Mouse (Mus musculus): ENCODE measurements at regions not wholly inside any gene's neighbourhood (a gene's known extent, or its start where the extent isn't known, plus 50 kb on each side); places are given as distances from the start of the nearest gene placed in this dataset.

GRCm38 (mm10) chr10:44820379-44820778 lies 246.6 kb upstream of the Prep start:
- Histone ChIP-seq H3K36me3 (ENCODE audit: control insufficient read depth, insufficient read depth) (no peaks in the 10 kb centered on the region), H3K4me3 (ENCODE audit: insufficient read depth, poor library complexity, severe bottlenecking) (no peak overlapping the region), H3K79me3 (ENCODE audit: low read depth) (no peaks in the 10 kb centered on the region), H3ac (ENCODE audit: control insufficient read depth, insufficient read length, low read depth) (no peak overlapping the region), H3K79me2 (ENCODE audit: control insufficient read depth, insufficient read depth) (no peaks in the 10 kb centered on the region), H3K27me3 (ENCODE audit: control insufficient read depth, insufficient read depth, insufficient read length) (no peaks in the 10 kb centered on the region)
- TF ChIP-seq MYOD1 (IDR thresholded peaks at IDR 0.05; ENCODE audit: control insufficient read depth, insufficient read length, low read depth) (no peak), MYOG (IDR thresholded peaks at IDR 0.05; ENCODE audit: control insufficient read depth, extremely low read depth, insufficient read length) (no peak), USF1 (IDR thresholded peaks at IDR 0.05; ENCODE audit: low read depth) (no peak), FOSL1 (IDR thresholded peaks at IDR 0.05; ENCODE audit: insufficient read depth, low read length, poor library complexity, severe bottlenecking) (no peak), CEBPB (IDR thresholded peaks at IDR 0.05; ENCODE audit: low read depth) (no peak)

GRCm38 (mm10) chr10:44819361-44819760 lies 247.6 kb upstream of the Prep start:
- no peak for TF ChIP-seq MAX (IDR thresholded peaks at IDR 0.05)
- no peak for TF ChIP-seq CEBPB (IDR thresholded peaks at IDR 0.05; ENCODE audit: low read depth)
- TF ChIP-seq FOSL1 (IDR thresholded peaks at IDR 0.05; ENCODE audit: insufficient read depth, low read length, poor library complexity, severe bottlenecking) = no peak
- TF ChIP-seq MYOD1 (IDR thresholded peaks at IDR 0.05; ENCODE audit: control insufficient read depth, insufficient read length, low read depth) = no peak
- TF ChIP-seq USF1 (IDR thresholded peaks at IDR 0.05; ENCODE audit: low read depth) = no peak
- TF ChIP-seq MYOG (IDR thresholded peaks at IDR 0.05; ENCODE audit: control insufficient read depth, extremely low read depth, insufficient read length) = no peak
- TF ChIP-seq CTCF (IDR thresholded peaks at IDR 0.05; ENCODE audit: control insufficient read depth, insufficient read depth, insufficient read length) = no peak
- no peak overlapping the region for H3K4me3 ChIP-seq (ENCODE audit: insufficient read depth, poor library complexity, severe bottlenecking)
- H3K36me3 ChIP-seq (ENCODE audit: control insufficient read depth, insufficient read depth) = no peaks in the 10 kb centered on the region
- no peaks in the 10 kb centered on the region for H3K79me2 ChIP-seq (ENCODE audit: control insufficient read depth, insufficient read depth)
- H3ac ChIP-seq (ENCODE audit: control insufficient read depth, insufficient read length, low read depth) = no peak overlapping the region
- no peaks in the 10 kb centered on the region for H3K79me3 ChIP-seq (ENCODE audit: low read depth)
- no peaks in the 10 kb centered on the region for H3K27me3 ChIP-seq (ENCODE audit: control insufficient read depth, insufficient read depth, insufficient read length)

- TF ChIP-seq MYOG (IDR thresholded peaks at IDR 0.05; ENCODE audit: control insufficient read depth, extremely low read depth, insufficient read length) (no peak), FOSL1 (IDR thresholded peaks at IDR 0.05; ENCODE audit: insufficient read depth, low read length, poor library complexity, severe bottlenecking) (peak; percentile 45), MAX (IDR thresholded peaks at IDR 0.05) (no peak), MYOD1 (IDR thresholded peaks at IDR 0.05; ENCODE audit: control insufficient read depth, insufficient read length, low read depth) (no peak)
- H3ac ChIP-seq (ENCODE audit: control insufficient read depth, insufficient read length, low read depth) = no peak overlapping the region
- no peaks in the 10 kb centered on the region for H3K79me3 ChIP-seq (ENCODE audit: low read depth)
- H3K36me3 ChIP-seq (ENCODE audit: control insufficient read depth, insufficient read depth) = no peaks in the 10 kb centered on the region
- no peak overlapping the region for H3K4me3 ChIP-seq (ENCODE audit: insufficient read depth, poor library complexity, severe bottlenecking)
- no peaks in the 10 kb centered on the region for H3K27me3 ChIP-seq (ENCODE audit: control insufficient read depth, insufficient read depth, insufficient read length)
- no peaks in the 10 kb centered on the region for H3K79me2 ChIP-seq (ENCODE audit: control insufficient read depth, insufficient read depth)
These were observed 248.4 kb upstream of the Prep start for GRCm38 (mm10) chr10:44818615-44819014.

- H3K4me3 ChIP-seq (ENCODE audit: insufficient read depth, poor library complexity, severe bottlenecking) = no peak overlapping the region
- no peaks in the 10 kb centered on the region for H3K79me3 ChIP-seq (ENCODE audit: low read depth)
- no peak overlapping the region for H3ac ChIP-seq (ENCODE audit: control insufficient read depth, insufficient read length, low read depth)
- no peaks in the 10 kb centered on the region for H3K79me2 ChIP-seq (ENCODE audit: control insufficient read depth, insufficient read depth)
- H3K36me3 ChIP-seq (ENCODE audit: control insufficient read depth, insufficient read depth) = no peaks in the 10 kb centered on the region
- H3K27me3 ChIP-seq (ENCODE audit: control insufficient read depth, insufficient read depth, insufficient read length) = no peaks in the 10 kb centered on the region
- TF ChIP-seq MYOG (IDR thresholded peaks at IDR 0.05; ENCODE audit: control insufficient read depth, extremely low read depth, insufficient read length) (no peak), CTCF (IDR thresholded peaks at IDR 0.05; ENCODE audit: control insufficient read depth, insufficient read depth, insufficient read length) (no peak), MAX (IDR thresholded peaks at IDR 0.05) (no peak), USF1 (IDR thresholded peaks at IDR 0.05; ENCODE audit: low read depth) (no peak)
These were observed 267.9 kb upstream of the Prdm1 start for GRCm38 (mm10) chr10:44796205-44796604.

- H3ac ChIP-seq (ENCODE audit: control insufficient read depth, insufficient read length, low read depth) = no peak overlapping the region
- no peaks in the 10 kb centered on the region for H3K27me3 ChIP-seq (ENCODE audit: control insufficient read depth, insufficient read depth, insufficient read length)
- no peak overlapping the region for H3K4me3 ChIP-seq (ENCODE audit: insufficient read depth, poor library complexity, severe bottlenecking)
- H3K36me3 ChIP-seq (ENCODE audit: control insufficient read depth, insufficient read depth) = no peaks in the 10 kb centered on the region
- no peaks in the 10 kb centered on the region for H3K79me3 ChIP-seq (ENCODE audit: low read depth)
- no peak for TF ChIP-seq CTCF (IDR thresholded peaks at IDR 0.05; ENCODE audit: control insufficient read depth, insufficient read depth, insufficient read length)
- no peaks in the 10 kb centered on the region for H3K79me2 ChIP-seq (ENCODE audit: control insufficient read depth, insufficient read depth)
These were observed 257.1 kb upstream of the Prdm1 start for GRCm38 (mm10) chr10:44785386-44785785.

- H3K36me3 ChIP-seq (ENCODE audit: control insufficient read depth, insufficient read depth) = no peaks in the 10 kb centered on the region
- H3K27me3 ChIP-seq (ENCODE audit: control insufficient read depth, insufficient read depth, insufficient read length) = no peaks in the 10 kb centered on the region
- no peaks in the 10 kb centered on the region for H3K79me3 ChIP-seq (ENCODE audit: low read depth)
- H3ac ChIP-seq (ENCODE audit: control insufficient read depth, insufficient read length, low read depth) = no peak overlapping the region
- no peak overlapping the region for H3K4me3 ChIP-seq (ENCODE audit: insufficient read depth, poor library complexity, severe bottlenecking)
- H3K79me2 ChIP-seq (ENCODE audit: control insufficient read depth, insufficient read depth) = no peaks in the 10 kb centered on the region
- TF ChIP-seq CTCF (IDR thresholded peaks at IDR 0.05; ENCODE audit: control insufficient read depth, insufficient read depth, insufficient read length) (no peak), MAX (IDR thresholded peaks at IDR 0.05) (no peak), CEBPB (IDR thresholded peaks at IDR 0.05; ENCODE audit: low read depth) (no peak), MYOG (IDR thresholded peaks at IDR 0.05; ENCODE audit: control insufficient read depth, extremely low read depth, insufficient read length) (no peak), MYOD1 (IDR thresholded peaks at IDR 0.05; ENCODE audit: control insufficient read depth, insufficient read length, low read depth) (no peak), USF1 (IDR thresholded peaks at IDR 0.05; ENCODE audit: low read depth) (no peak), FOSL1 (IDR thresholded peaks at IDR 0.05; ENCODE audit: insufficient read depth, low read length, poor library complexity, severe bottlenecking) (no peak)
These were observed 252.2 kb upstream of the Prdm1 start for GRCm38 (mm10) chr10:44780381-44780958.
